Mouse (Mus musculus) ES-E14 (cell line): ENCODE measurements at regions not wholly inside any gene's neighbourhood (a gene's known extent, or its start where the extent isn't known, plus 50 kb on each side); places are given as distances from the start of the nearest gene placed in this dataset.

Experiments used
- DNase-seq: peaks from one replicate; pipeline ENCODE4 v3.0.0-alpha.2; 2013; ENCODE audit warnings: low read depth, low spot score
- H3K27ac ChIP-seq: 2 replicates; pipeline ENCODE4 v1.5.1; 2012; ENCODE audit warnings: low read depth, mild to moderate bottlenecking, low read length, moderate library complexity, mixed read lengths; ENCODE audit not compliant: poor library complexity, insufficient read depth, severe bottlenecking
- H3K36me3 ChIP-seq: 2 replicates; pipeline ENCODE4 v1.6.1; 2012; ENCODE audit warnings: mild to moderate bottlenecking, low read length, moderate library complexity, mixed read lengths; ENCODE audit not compliant: control insufficient read depth, poor library complexity, insufficient read depth, severe bottlenecking
- H3K4me1 ChIP-seq, 2 experiments: fragments of 150-350 bp in 1 of 2; sonication (generic) in 1 of 2; 2 replicates each; pipeline ENCODE4 v1.6.1; 2012; ENCODE audit warnings: low read length in 2 of 2, mild to moderate bottlenecking in 1 of 2, mixed read lengths in 1 of 2; ENCODE audit not compliant: control insufficient read depth in 2 of 2, insufficient read depth in 2 of 2, poor library complexity in 1 of 2
- H3K4me3 ChIP-seq, 2 experiments: fragments of 150-350 bp in 1 of 2; sonication (generic) in 1 of 2; 2 replicates each; pipeline ENCODE4 v1.5.1; 2012; ENCODE audit warnings: low read length in 2 of 2, low read depth in 1 of 2, mild to moderate bottlenecking in 1 of 2, mixed read lengths in 1 of 2; ENCODE audit not compliant: insufficient read depth in 1 of 2, poor library complexity in 1 of 2, severe bottlenecking in 1 of 2
- H3K9ac ChIP-seq: 2 replicates; pipeline ENCODE4 v1.6.1; 2012; ENCODE audit warnings: low read depth, mild to moderate bottlenecking, low read length, mixed read lengths; ENCODE audit not compliant: poor library complexity, insufficient read depth, severe bottlenecking
- H3K9me3 ChIP-seq: fragments of 150-350 bp; sonication (generic); 2 replicates; pipeline ENCODE4 v1.6.1; 2012; ENCODE audit warnings: low read depth, mild to moderate bottlenecking, low read length; ENCODE audit not compliant: control insufficient read depth, insufficient read depth
- CHD2 ChIP-seq: IDR thresholded peaks from 2 replicates; pipeline ENCODE4 v1.6.1; 2014; ENCODE audit warnings: mild to moderate bottlenecking, low read depth, low read length, inconsistent platforms
- HCFC1 ChIP-seq: IDR thresholded peaks from 2 replicates; pipeline ENCODE4 v1.6.1; 2012; ENCODE audit warnings: low read length, inconsistent platforms, borderline replicate concordance; ENCODE audit not compliant: insufficient read depth
- MAFK ChIP-seq: IDR thresholded peaks from 2 replicates; pipeline ENCODE4 v1.6.1; 2014; ENCODE audit warnings: mild to moderate bottlenecking, low read depth, low read length, inconsistent platforms; ENCODE audit not compliant: insufficient read depth
- ZC3H11A ChIP-seq: IDR thresholded peaks from 2 replicates; pipeline ENCODE4 v1.6.1; 2012; ENCODE audit warnings: low read depth, mild to moderate bottlenecking, inconsistent platforms, low read length, borderline replicate concordance
- ZNF384 ChIP-seq: IDR thresholded peaks from 2 replicates; pipeline ENCODE4 v1.6.1; 2012; ENCODE audit warnings: low read depth, low read length, inconsistent platforms
- in situ Hi-C, 2 experiments: fragments of 600-800 bp; cut with MboI; formaldehyde crosslinking; loops; one replicate each; pipeline ENCODE4 v1.15.1; 2025; ENCODE audit warnings: low sequenced_read_pairs in 2 of 2, inconsistent platforms in 1 of 2; ENCODE audit not compliant: unreplicated experiment in 2 of 2

DNA sequence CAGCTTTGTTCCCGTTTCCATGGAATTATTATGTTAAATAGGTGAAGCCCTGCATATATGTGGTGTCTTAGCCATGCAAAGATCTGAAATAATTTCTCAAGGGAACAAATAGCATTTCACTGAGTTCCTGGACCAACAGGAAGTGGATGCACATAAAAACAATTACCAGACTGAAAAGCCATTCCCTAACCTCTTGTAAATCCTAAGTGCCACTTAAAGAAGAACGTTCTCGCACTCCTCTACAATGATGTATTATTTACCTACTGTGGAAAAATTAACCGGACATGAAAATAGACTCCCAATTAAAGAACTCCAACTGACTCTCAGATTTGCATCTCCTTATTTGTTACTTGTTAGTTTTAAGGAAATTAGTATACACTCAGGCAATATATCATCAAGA lies 288.9 kb upstream of the Cited2 start:
- TF ChIP-seq HCFC1 (no peak), ZNF384 (no peak), MAFK (no peak), ZC3H11A (no peak), CHD2 (no peak)
- H3K9ac ChIP-seq = no peak overlapping the region
- H3K4me1 ChIP-seq = no peaks in the 10 kb centered on the region
- H3K9me3 ChIP-seq = no peaks in the 10 kb centered on the region
- no peak for DNase-seq
- in situ Hi-C loops = no loop called here
- H3K36me3 ChIP-seq = no peaks in the 10 kb centered on the region
- no peak overlapping the region for H3K4me3 ChIP-seq
- H3K27ac ChIP-seq = no peak overlapping the region

DNA sequence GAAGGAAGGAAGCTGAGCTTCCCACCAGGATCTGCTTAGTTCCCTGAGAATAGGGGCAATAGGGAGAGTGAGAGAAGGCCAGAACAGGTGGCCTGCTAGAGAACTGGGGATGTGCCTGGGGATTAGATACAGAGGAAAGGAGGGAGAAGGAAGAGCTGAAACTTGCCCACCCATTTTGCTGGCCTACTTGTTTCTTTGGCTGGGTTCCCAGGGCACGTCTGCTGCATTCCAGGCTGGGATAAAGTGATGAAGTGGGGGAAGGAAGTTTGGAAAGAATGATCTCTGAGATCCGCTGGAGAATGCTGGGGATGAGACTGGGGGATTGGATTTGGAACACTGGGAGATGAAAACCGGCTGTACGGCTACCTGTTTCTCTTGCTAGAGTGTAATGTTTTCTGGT lies 272.8 kb upstream of the Cited2 start:
- H3K9me3 ChIP-seq = no peaks in the 10 kb centered on the region
- in situ Hi-C loops = no loop called here
- no peak for DNase-seq
- H3K36me3 ChIP-seq = no peaks in the 10 kb centered on the region
- no peak overlapping the region for H3K9ac ChIP-seq
- no peak overlapping the region for H3K27ac ChIP-seq
- TF ChIP-seq ZNF384 (no peak), HCFC1 (no peak), ZC3H11A (no peak), CHD2 (no peak), MAFK (no peak)
- H3K4me3 ChIP-seq = no peak overlapping the region
- H3K4me1 ChIP-seq = no peaks in the 10 kb centered on the region

DNA sequence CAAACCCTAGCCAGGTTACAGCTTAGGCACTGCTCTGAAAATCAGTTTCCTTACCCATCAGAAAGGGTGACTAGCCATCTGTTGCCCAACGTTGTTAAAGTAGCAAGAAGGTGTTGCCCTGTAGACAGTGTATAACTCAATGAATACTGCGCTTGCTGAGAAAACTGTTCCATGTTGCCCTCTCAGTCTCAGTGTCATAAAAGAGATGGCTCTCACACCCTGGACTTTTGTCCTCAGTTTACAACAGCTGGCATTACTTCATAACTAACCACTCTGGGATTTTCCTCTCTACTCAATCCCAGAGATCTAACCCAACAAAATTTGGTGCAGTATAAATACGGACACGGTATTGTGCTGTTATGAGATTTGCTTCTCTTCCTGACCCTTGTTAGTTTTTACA lies 252.1 kb upstream of the Cited2 start:
- Histone ChIP-seq H3K4me1 (no peaks in the 10 kb centered on the region), H3K9me3 (no peaks in the 10 kb centered on the region), H3K9ac (no peak overlapping the region), H3K36me3 (no peaks in the 10 kb centered on the region), H3K4me3 (no peak overlapping the region), H3K27ac (no peak overlapping the region)
- in situ Hi-C loops = no loop called here
- TF ChIP-seq MAFK = no peak
- TF ChIP-seq HCFC1 = no peak
- no peak for TF ChIP-seq ZC3H11A
- no peak for TF ChIP-seq CHD2
- no peak for TF ChIP-seq ZNF384
- DNase-seq = no peak

DNA sequence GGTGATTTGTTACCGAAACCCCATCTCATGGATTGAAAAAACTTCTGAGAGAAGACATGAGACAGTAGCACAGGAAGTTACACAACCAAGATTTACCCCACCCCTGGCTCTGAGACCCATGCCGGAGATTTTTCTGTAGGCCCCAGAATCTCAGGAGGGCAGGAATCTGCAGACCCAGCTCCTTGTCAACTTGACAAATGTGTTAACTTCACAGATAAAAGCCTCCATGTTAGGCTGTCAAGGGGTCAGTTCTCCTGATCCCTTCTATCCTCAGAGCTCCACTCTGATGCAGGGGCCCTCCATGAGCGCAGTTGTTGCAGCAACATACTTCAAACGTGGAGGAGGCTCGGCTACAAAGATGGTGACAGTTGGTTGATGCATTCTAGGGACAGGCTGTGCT lies 250.5 kb upstream of the Cited2 start:
- TF ChIP-seq MAFK = no peak
- TF ChIP-seq ZC3H11A = no peak
- no peak for TF ChIP-seq HCFC1
- no peak for TF ChIP-seq CHD2
- no peak for TF ChIP-seq ZNF384
- no peak for DNase-seq

DNA sequence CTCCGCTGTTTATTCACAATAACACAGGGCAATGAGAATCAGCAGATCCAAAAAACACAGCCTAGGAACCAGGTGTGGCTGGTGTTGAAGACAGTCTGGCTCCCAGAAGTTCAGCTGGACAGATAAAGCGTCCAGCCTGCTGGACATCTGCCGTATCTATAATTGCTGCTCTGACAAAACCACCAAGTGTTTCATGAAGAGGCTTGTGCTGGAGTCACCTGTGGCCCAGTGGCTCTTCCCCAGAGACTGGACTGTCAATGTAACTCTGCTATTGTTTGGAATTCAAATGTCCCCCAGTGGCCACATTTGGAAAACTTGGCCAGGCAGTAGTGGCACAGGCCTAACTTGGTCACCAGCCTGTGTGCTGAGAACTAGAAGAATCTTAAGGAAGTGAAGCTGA lies 247.0 kb upstream of the Cited2 start:
- in situ Hi-C loops = no loop called here
- TF ChIP-seq ZNF384 = no peak
- TF ChIP-seq HCFC1 = no peak
- TF ChIP-seq ZC3H11A = no peak
- no peak for TF ChIP-seq MAFK
- TF ChIP-seq CHD2 = no peak

More for the DNA sequence above, 250.5 kb upstream of the Cited2 start:
- no peak overlapping the region for H3K27ac ChIP-seq
- no peaks in the 10 kb centered on the region for H3K36me3 ChIP-seq
- no peak overlapping the region for H3K9ac ChIP-seq
- H3K4me1 ChIP-seq = no peaks in the 10 kb centered on the region
- in situ Hi-C loops = no loop called here
- H3K4me3 ChIP-seq = no peak overlapping the region
- H3K9me3 ChIP-seq = no peaks in the 10 kb centered on the region

More for the DNA sequence above, 247.0 kb upstream of the Cited2 start:
- Histone ChIP-seq H3K36me3 (no peaks in the 10 kb centered on the region), H3K9ac (no peak overlapping the region), H3K4me1 (no peaks in the 10 kb centered on the region), H3K27ac (no peak overlapping the region), H3K4me3 (no peak overlapping the region), H3K9me3 (no peaks in the 10 kb centered on the region)
- DNase-seq = no peak
